Mouse (Mus musculus): ENCODE data around the gene Gm17018. TPM values are rescaled to one million over a fixed set of nuclear protein-coding genes. Genes with fewer than 3 reads are reported as not detected.

Gene Gm17018
- total and polyA plus RNA-seq, 3 experiments = 6.1 to 22.4 (median 22.1) TPM

- no peak for DNase-seq
- Histone ChIP-seq H3K36me3 (ENCODE audit: control insufficient read depth, insufficient read depth, low read length) (no peaks in the 10 kb centered on the region), H3K4me3 (no peak overlapping the region), H3K27ac (no peak overlapping the region), H3K9ac (ENCODE audit: low read depth, low read length) (no peak overlapping the region), H3K27me3 (ENCODE audit: control insufficient read depth, insufficient read depth, low read length) (no peaks in the 10 kb centered on the region), H3K4me1 (ENCODE audit: control insufficient read depth, insufficient read depth, low read length) (no peaks in the 10 kb centered on the region), H3K79me2 (replicated peaks; ENCODE audit: control insufficient read depth, insufficient read depth, low read length) (no peaks in the 10 kb centered on the region)
- WGBS = 34% methylated on average over 6 of the region's 6 CpGs
- TF ChIP-seq POLR2A (IDR thresholded peaks at IDR 0.05; ENCODE audit: insufficient read depth, low read depth, low read length) (no peak), CTCF (IDR thresholded peaks at IDR 0.05) (no peak), EP300 (IDR thresholded peaks at IDR 0.05; ENCODE audit: insufficient read depth, low read depth, low read length) (no peak)
- intact Hi-C loops (cut with DNase I) = no loop called here
Measured at GRCm38 (mm10) chr19:45535929-45536328, 24.5 kb upstream of the Gm17018 start.

DNA sequence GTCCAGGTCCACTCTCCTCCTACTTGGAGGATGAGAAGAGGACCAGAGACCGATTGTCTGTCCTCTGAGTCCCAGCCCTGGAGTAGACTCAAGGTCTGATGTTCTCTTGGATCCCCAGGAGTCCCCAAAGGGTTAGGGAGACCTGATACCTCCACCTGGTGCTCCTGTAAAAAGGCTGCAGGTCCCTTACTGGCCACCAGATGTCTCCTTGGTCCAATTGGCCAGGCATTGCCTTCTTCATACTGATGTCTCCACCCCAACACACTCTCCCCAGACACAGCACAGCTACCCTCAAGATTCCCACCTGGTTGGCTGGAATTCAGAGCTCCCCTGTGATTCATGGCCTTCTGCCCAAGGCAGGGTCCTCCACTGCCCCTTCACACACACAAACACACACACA lies 22.9 kb upstream of the Gm17018 start:
- H3K27me3 ChIP-seq (ENCODE audit: control insufficient read depth, insufficient read depth, low read length) = peaks cover 6% of the 10 kb centered on the region
- peak; percentile 42 to 61 for DNase-seq
- TF ChIP-seq POLR2A (IDR thresholded peaks at IDR 0.05; ENCODE audit: insufficient read depth, low read depth, low read length) (no peak), CTCF (IDR thresholded peaks at IDR 0.05) (peak; percentile 76)
- intact Hi-C loops (cut with DNase I) = no loop called here
- no peak overlapping the region for H3K27ac ChIP-seq
- H3K4me3 ChIP-seq = no peak overlapping the region
- H3K36me3 ChIP-seq (ENCODE audit: control insufficient read depth, insufficient read depth, low read length) = no peaks in the 10 kb centered on the region
- H3K79me2 ChIP-seq (replicated peaks; ENCODE audit: control insufficient read depth, insufficient read depth, low read length) = no peaks in the 10 kb centered on the region
- peaks cover 3% of the 10 kb centered on the region for H3K4me1 ChIP-seq (ENCODE audit: control insufficient read depth, insufficient read depth, low read length)
- WGBS = 32% methylated on average over 1 of the region's 1 CpGs
- no peak overlapping the region for H3K9ac ChIP-seq (ENCODE audit: low read depth, low read length)

DNA sequence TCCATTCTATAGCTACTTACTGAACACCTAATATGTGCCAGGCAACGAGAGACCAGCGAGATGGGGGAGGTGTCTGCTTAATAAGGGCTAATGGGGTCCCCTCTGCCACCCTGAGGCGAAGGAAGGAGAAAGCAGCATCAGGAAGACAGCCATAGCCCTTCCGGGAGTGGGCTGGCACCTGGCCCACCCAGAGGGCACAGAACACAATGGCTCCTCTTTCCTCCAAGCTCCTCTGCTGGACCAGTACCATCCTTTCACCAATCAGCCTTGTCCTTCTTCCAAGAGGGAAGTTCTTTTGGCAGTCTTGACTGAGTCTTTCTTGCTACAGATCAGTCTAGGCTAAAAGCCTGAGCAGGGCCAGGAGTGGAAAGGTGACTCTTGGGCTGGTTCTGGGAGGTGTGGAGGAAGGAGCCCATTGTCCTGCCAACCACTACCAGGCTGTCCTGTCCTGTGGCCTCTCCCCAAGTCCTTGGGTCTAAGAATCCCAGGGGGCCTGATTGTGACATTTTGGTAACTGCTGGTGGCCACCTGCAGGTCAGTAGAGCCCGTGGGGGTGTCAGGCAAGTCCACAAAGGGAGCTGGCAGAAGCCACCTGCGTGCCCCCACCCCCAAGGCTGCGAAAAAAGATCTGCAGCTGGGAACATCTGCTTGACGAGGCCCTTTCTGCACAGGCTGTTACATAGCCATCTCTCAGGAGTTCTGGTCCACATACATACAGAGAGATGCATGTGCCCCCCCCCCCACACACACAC lies 19.6 kb upstream of the Gm17018 start:
- no peak for TF ChIP-seq EP300 (IDR thresholded peaks at IDR 0.05; ENCODE audit: insufficient read depth, low read depth, low read length)
- TF ChIP-seq CTCF (IDR thresholded peaks at IDR 0.05) = no peak
- no peak for TF ChIP-seq POLR2A (IDR thresholded peaks at IDR 0.05; ENCODE audit: insufficient read depth, low read depth, low read length)
- Histone ChIP-seq H3K4me1 (ENCODE audit: control insufficient read depth, insufficient read depth, low read length) (peaks cover 3% of the 10 kb centered on the region), H3K36me3 (ENCODE audit: control insufficient read depth, insufficient read depth, low read length) (no peaks in the 10 kb centered on the region), H3K4me3 (no peak overlapping the region), H3K27ac (no peak overlapping the region), H3K79me2 (replicated peaks; ENCODE audit: control insufficient read depth, insufficient read depth, low read length) (no peaks in the 10 kb centered on the region), H3K9ac (ENCODE audit: low read depth, low read length) (no peak overlapping the region), H3K27me3 (ENCODE audit: control insufficient read depth, insufficient read depth, low read length) (peaks cover 6% of the 10 kb centered on the region)
- WGBS = 37% methylated on average over 8 of the region's 8 CpGs
- DNase-seq = no peak
- intact Hi-C loops (cut with DNase I) = no loop called here

GRCm38 (mm10) chr19:45541409-45542041 lies 18.9 kb upstream of the Gm17018 start:
- Histone ChIP-seq H3K4me1 (ENCODE audit: control insufficient read depth, insufficient read depth, low read length) (peaks cover 3% of the 10 kb centered on the region), H3K79me2 (replicated peaks; ENCODE audit: control insufficient read depth, insufficient read depth, low read length) (no peaks in the 10 kb centered on the region), H3K36me3 (ENCODE audit: control insufficient read depth, insufficient read depth, low read length) (no peaks in the 10 kb centered on the region), H3K27me3 (ENCODE audit: control insufficient read depth, insufficient read depth, low read length) (peaks cover 6% of the 10 kb centered on the region), H3K9ac (ENCODE audit: low read depth, low read length) (peak overlapping the region; percentile 27), H3K27ac (no peak overlapping the region), H3K4me3 (peak overlapping the region; percentile 36; the same call in 1 of the 2 replicates)
- intact Hi-C loops (cut with DNase I) = no loop called here
- no peak for TF ChIP-seq POLR2A (IDR thresholded peaks at IDR 0.05; ENCODE audit: insufficient read depth, low read depth, low read length)
- TF ChIP-seq EP300 (IDR thresholded peaks at IDR 0.05; ENCODE audit: insufficient read depth, low read depth, low read length) = no peak
- peak; percentile 15; the same call in 1 of the 2 replicates for TF ChIP-seq CTCF (IDR thresholded peaks at IDR 0.05)
- WGBS = 1% methylated on average over 58 of the region's 58 CpGs
- peak; percentile 44 to 54 for DNase-seq

DNA sequence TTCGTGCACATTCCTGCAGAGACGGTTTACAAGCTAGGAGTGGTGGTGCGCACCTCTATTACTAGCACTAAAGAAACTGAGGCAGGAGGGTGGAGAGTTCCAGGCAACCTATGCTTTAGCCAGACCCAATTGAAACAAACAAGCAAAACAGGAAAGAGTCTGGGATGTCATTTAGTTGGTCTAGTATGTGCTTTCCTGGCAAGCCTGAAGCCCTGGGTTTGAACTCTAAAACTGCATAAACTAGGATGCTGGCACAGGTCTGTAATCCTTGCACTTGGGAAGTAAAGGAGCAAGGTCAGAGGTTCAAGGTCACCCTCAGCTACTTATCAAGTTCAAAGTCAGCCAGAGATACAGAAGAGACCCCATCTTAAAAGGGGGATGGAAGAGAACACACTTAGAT lies 18.4 kb upstream of the Gm17018 start:
- WGBS = 42% methylated on average over 3 of the region's 3 CpGs
- peaks cover 3% of the 10 kb centered on the region for H3K4me1 ChIP-seq (ENCODE audit: control insufficient read depth, insufficient read depth, low read length)
- no peak for DNase-seq
- intact Hi-C loops (cut with DNase I) = no loop called here
- H3K9ac ChIP-seq (ENCODE audit: low read depth, low read length) = peak overlapping the region; percentile 27; the same call in 1 of the 2 replicates
- no peaks in the 10 kb centered on the region for H3K36me3 ChIP-seq (ENCODE audit: control insufficient read depth, insufficient read depth, low read length)
- H3K27ac ChIP-seq = no peak overlapping the region
- peaks cover 6% of the 10 kb centered on the region for H3K27me3 ChIP-seq (ENCODE audit: control insufficient read depth, insufficient read depth, low read length)
- TF ChIP-seq EP300 (IDR thresholded peaks at IDR 0.05; ENCODE audit: insufficient read depth, low read depth, low read length) = no peak
- TF ChIP-seq CTCF (IDR thresholded peaks at IDR 0.05) = no peak
- TF ChIP-seq POLR2A (IDR thresholded peaks at IDR 0.05; ENCODE audit: insufficient read depth, low read depth, low read length) = no peak
- no peaks in the 10 kb centered on the region for H3K79me2 ChIP-seq (replicated peaks; ENCODE audit: control insufficient read depth, insufficient read depth, low read length)
- no peak overlapping the region for H3K4me3 ChIP-seq

Data from heart, adult 2 months (tissue).